Mouse (Mus musculus) c-Kit-negative CD71-positive TER-119-positive erythroid progenitor cells, embryonic 14.5 days (primary cell): ENCODE results near the gene Atf4.

Experiments used
- DNase-seq: peaks from one replicate; pipeline ENCODE4 v3.0.0-alpha.2; 2013; ENCODE audit warnings: low read depth, low spot score

Atf4 gene

GRCm38 (mm10) chr15:80249672-80250071 is 5.3 kb upstream of the Atf4 start:
- DNase-seq, result no peak

- DNase-seq, result no peak
Observed at GRCm38 (mm10) chr15:80250586-80250985, 4.4 kb upstream of the Atf4 start.

GRCm38 (mm10) chr15:80253530-80253929 is 1.5 kb upstream of the Atf4 start:
- no peak for DNase-seq

- DNase-seq, result no peak
Observed at GRCm38 (mm10) chr15:80254207-80254606, 777 bp upstream of the Atf4 start.

GRCm38 (mm10) chr15:80255646-80256121 is 700 bp downstream of the Atf4 start:
- peak; percentile 62 for DNase-seq

GRCm38 (mm10) chr15:80256242-80256641 is 1.3 kb downstream of the Atf4 start:
- no peak for DNase-seq

- no peak for DNase-seq
Observed at GRCm38 (mm10) chr15:80256656-80257601, 1.9 kb downstream of the Atf4 start.

GRCm38 (mm10) chr15:80257602-80258239 is 2.7 kb downstream of the Atf4 start:
- DNase-seq, result no peak

- DNase-seq, result peak; percentile 73
Observed at GRCm38 (mm10) chr15:80258240-80259170, 3.5 kb downstream of the Atf4 start.

- no peak for DNase-seq
Observed at GRCm38 (mm10) chr15:80259406-80260045, 4.5 kb downstream of the Atf4 start.

GRCm38 (mm10) chr15:80260677-80261076 is 5.7 kb downstream of the Atf4 start:
- DNase-seq, result peak; percentile 73

- no peak for DNase-seq
Observed at GRCm38 (mm10) chr15:80261100-80261499, 6.1 kb downstream of the Atf4 start.

GRCm38 (mm10) chr15:80263610-80264575 is 8.9 kb downstream of the Atf4 start, which contains the start of gene Rps19bp1:
Gene Rps19bp1, minus strand, starts transcription at chr15:80264315.
- peak; percentile 86 for DNase-seq

GRCm38 (mm10) chr15:80266281-80266680 is 11.3 kb downstream of the Atf4 start:
- DNase-seq, result no peak

- no peak for DNase-seq
Observed at GRCm38 (mm10) chr15:80271858-80272396, 16.9 kb downstream of the Atf4 start.

- no peak for DNase-seq
Observed at GRCm38 (mm10) chr15:80277107-80277506, 22.1 kb downstream of the Atf4 start.

GRCm38 (mm10) chr15:80277625-80278024 is 22.6 kb downstream of the Atf4 start:
- no peak for DNase-seq

- DNase-seq, result no peak
Observed at GRCm38 (mm10) chr15:80278121-80278759, 23.3 kb downstream of the Atf4 start.

GRCm38 (mm10) chr15:80279053-80279452 is 24.1 kb downstream of the Atf4 start:
- no peak for DNase-seq
